Mouse (Mus musculus): ENCODE results near the gene Apof.

GRCm38 (mm10) chr10:128271883-128272282 lies 3.4 kb downstream of the Apof start:
- TF ChIP-seq POLR2A (IDR thresholded peaks at IDR 0.05; ENCODE audit: control insufficient read depth, extremely low read depth, insufficient read depth, low read length, poor library complexity): no peak
- no peak for TF ChIP-seq CTCF (IDR thresholded peaks at IDR 0.05; ENCODE audit: borderline replicate concordance, control insufficient read depth, extremely low read depth, insufficient read depth, low read length, poor library complexity)

Measured in thymus, adult 2 months (tissue).